Mouse (Mus musculus): ENCODE measurements around the gene Flt1. TPM values are rescaled to one million over a fixed set of nuclear protein-coding genes. Genes with fewer than 3 reads are reported as not detected.

Flt1 gene
- polyA plus RNA-seq, 1 experiment from 2014 or later, result 5.8 TPM

DNA sequence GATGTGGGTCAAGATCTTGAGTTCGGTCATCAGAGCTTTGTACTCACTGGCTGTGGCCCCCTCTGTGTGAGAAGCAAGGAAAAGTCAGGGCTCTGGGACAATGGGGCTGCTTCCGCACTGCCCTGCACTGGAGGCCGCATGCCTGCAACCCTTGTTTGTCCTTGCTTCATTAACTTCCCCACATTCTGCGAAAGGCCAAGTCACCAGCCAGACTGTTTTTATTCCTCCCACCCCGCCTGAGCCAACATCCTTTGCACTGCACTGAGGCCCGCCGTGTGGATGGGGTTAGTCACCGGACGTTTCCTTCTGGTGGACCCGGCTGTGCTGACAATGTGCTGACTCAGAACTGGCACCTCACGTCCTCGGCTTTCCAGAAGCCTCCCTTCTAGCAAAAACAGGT lies 136.0 kb downstream of the Flt1 start:
- H3K27ac ChIP-seq (ENCODE audit: low read depth, low read length), result no peak overlapping the region
- H3K27me3 ChIP-seq (replicated peaks; ENCODE audit: control insufficient read depth, insufficient read depth, low read length), result no peaks in the 10 kb centered on the region
- no peaks in the 10 kb centered on the region for H3K36me3 ChIP-seq (ENCODE audit: control insufficient read depth, insufficient read depth)
- H3K4me3 ChIP-seq (ENCODE audit: low read depth, low read length), result no peak overlapping the region
- H3K4me2 ChIP-seq (replicated peaks; ENCODE audit: low read depth), result no peak overlapping the region
- 39% methylated on average over 12 of the region's 12 CpGs for WGBS
- H3K4me1 ChIP-seq (replicated peaks; ENCODE audit: control insufficient read depth, insufficient read depth, low read length), result no peaks in the 10 kb centered on the region
- no peak for TF ChIP-seq CTCF (IDR thresholded peaks at IDR 0.05; ENCODE audit: low read depth)
- H3K9ac ChIP-seq (ENCODE audit: low read depth, low read length), result no peak overlapping the region
- no peaks in the 10 kb centered on the region for H3K9me3 ChIP-seq (ENCODE audit: control insufficient read depth)
- no peak for ATAC-seq

DNA sequence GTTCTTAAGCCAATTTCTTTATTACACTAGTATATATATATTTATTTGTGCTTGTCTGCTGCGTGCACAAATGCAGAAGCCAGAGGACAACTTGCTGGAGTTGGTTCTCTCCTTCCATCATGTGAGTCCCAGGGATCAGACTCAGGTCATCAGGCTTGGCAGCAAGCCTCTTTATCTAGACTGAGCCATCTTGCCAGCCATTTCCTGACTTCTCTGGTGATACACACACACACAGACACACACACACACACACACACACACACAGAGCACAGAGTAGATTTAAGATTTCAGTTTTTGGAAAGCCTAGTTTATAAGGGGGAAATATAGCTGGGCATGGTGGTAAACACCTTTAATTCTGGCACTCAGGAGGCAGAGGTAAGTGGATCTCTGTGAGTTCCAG lies 140.7 kb downstream of the Flt1 start:
- Histone ChIP-seq H3K27me3 (replicated peaks; ENCODE audit: control insufficient read depth, insufficient read depth, low read length) (no peaks in the 10 kb centered on the region), H3K36me3 (ENCODE audit: control insufficient read depth, insufficient read depth) (no peaks in the 10 kb centered on the region), H3K4me1 (replicated peaks; ENCODE audit: control insufficient read depth, insufficient read depth, low read length) (no peaks in the 10 kb centered on the region), H3K9me3 (ENCODE audit: control insufficient read depth) (no peaks in the 10 kb centered on the region), H3K9ac (ENCODE audit: low read depth, low read length) (no peak overlapping the region), H3K4me2 (replicated peaks; ENCODE audit: low read depth) (no peak overlapping the region), H3K4me3 (ENCODE audit: low read depth, low read length) (no peak overlapping the region), H3K27ac (ENCODE audit: low read depth, low read length) (no peak overlapping the region)
- ATAC-seq, result no peak
- TF ChIP-seq CTCF (IDR thresholded peaks at IDR 0.05; ENCODE audit: low read depth), result no peak
- WGBS, result 62% methylated on average over 1 of the region's 1 CpGs

DNA sequence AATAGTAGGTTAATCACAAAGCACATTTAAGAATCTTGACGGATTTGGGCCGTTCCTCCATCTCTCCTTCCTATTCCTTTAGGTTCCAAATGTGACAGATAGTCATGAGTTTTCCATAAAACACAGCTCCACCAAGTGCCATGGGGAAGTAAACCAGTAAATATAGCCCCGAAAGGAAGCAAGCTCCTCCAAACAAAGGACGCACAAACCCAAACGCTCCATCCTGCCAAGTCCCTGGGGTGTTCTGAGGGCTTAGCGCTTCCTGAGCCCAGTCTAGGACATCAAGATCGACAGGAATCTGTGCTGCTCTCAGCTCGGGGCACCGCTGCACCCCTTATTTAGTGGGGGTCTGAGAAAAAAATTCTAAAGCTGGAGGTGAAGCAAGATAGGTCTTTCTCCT lies 141.2 kb downstream of the Flt1 start:
- TF ChIP-seq CTCF (IDR thresholded peaks at IDR 0.05; ENCODE audit: low read depth), result no peak
- 69% methylated on average over 9 of the region's 9 CpGs for WGBS
- no peak for ATAC-seq

DNA sequence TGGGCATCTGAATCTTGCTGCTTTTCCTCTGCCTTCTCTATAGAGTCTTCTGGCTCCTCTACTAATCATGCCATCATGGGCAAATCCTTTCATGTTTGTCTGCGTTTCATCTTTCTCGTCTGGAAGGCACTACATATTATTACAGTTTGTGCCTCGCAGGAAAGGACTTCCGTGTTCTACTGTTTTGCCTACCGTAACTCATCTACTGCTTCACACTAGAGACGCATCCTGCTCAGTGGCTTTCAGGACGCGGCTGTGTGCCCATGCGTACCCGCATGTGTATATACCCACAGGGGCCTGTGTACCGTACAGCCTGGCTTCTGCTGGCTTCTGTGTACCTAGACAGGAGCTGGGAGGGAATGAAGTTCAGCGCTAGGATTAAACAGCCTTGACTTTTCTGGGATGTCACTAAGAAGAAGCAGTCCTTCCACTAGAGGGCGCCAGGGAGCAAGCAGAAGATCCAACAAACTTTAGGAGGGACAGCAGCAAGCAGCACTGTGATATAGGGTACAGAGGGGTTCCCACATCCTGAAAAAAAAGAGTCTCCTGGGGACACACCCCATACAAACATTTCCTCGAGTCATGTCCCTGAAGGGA lies 142.0 kb downstream of the Flt1 start:
- 42% methylated on average over 14 of the region's 14 CpGs for WGBS
- Histone ChIP-seq H3K4me3 (ENCODE audit: low read depth, low read length) (no peak overlapping the region), H3K9me3 (ENCODE audit: control insufficient read depth) (no peaks in the 10 kb centered on the region), H3K4me1 (replicated peaks; ENCODE audit: control insufficient read depth, insufficient read depth, low read length) (no peaks in the 10 kb centered on the region), H3K36me3 (ENCODE audit: control insufficient read depth, insufficient read depth) (no peaks in the 10 kb centered on the region), H3K4me2 (replicated peaks; ENCODE audit: low read depth) (peak overlapping the region; percentile 41; the same call in 1 of the 2 replicates), H3K27ac (ENCODE audit: low read depth, low read length) (no peak overlapping the region), H3K27me3 (replicated peaks; ENCODE audit: control insufficient read depth, insufficient read depth, low read length) (no peaks in the 10 kb centered on the region), H3K9ac (ENCODE audit: low read depth, low read length) (no peak overlapping the region)
- no peak for ATAC-seq
- TF ChIP-seq CTCF (IDR thresholded peaks at IDR 0.05; ENCODE audit: low read depth), result peak; percentile 95

More for the DNA sequence above, 141.2 kb downstream of the Flt1 start:
- H3K9me3 ChIP-seq (ENCODE audit: control insufficient read depth), result no peaks in the 10 kb centered on the region
- H3K4me3 ChIP-seq (ENCODE audit: low read depth, low read length), result no peak overlapping the region
- no peaks in the 10 kb centered on the region for H3K4me1 ChIP-seq (replicated peaks; ENCODE audit: control insufficient read depth, insufficient read depth, low read length)
- H3K4me2 ChIP-seq (replicated peaks; ENCODE audit: low read depth), result no peak overlapping the region
- no peak overlapping the region for H3K9ac ChIP-seq (ENCODE audit: low read depth, low read length)
- H3K27me3 ChIP-seq (replicated peaks; ENCODE audit: control insufficient read depth, insufficient read depth, low read length), result no peaks in the 10 kb centered on the region
- 0 out of 2 replicates have a peak overlapping the region, but pooled peaks have one; percentile 28 for H3K27ac ChIP-seq (ENCODE audit: low read depth, low read length)
- H3K36me3 ChIP-seq (ENCODE audit: control insufficient read depth, insufficient read depth), result no peaks in the 10 kb centered on the region

DNA sequence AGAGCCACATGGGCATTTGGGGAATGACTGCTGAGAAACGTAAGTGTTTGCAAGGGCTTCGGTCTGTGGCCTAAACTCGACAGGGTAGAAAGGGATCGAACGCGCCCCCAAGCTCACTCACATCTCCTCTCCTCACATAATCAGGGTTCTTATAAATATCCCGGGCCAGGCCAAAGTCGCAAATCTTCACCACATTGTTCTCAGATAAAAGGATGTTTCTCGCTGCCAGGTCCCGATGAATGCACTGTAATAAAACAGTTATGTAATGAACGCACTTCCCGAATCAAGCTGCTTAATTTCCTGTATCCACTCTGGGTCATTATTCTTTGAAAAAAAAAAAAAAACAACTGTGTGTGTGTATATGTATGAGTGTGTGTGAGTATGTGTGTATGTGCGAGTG lies 145.6 kb downstream of the Flt1 start:
- Histone ChIP-seq H3K9ac (ENCODE audit: low read depth, low read length) (no peak overlapping the region), H3K9me3 (ENCODE audit: control insufficient read depth) (no peaks in the 10 kb centered on the region), H3K27ac (ENCODE audit: low read depth, low read length) (no peak overlapping the region), H3K27me3 (replicated peaks; ENCODE audit: control insufficient read depth, insufficient read depth, low read length) (no peaks in the 10 kb centered on the region), H3K36me3 (ENCODE audit: control insufficient read depth, insufficient read depth) (no peaks in the 10 kb centered on the region), H3K4me3 (ENCODE audit: low read depth, low read length) (no peak overlapping the region), H3K4me2 (replicated peaks; ENCODE audit: low read depth) (no peak overlapping the region), H3K4me1 (replicated peaks; ENCODE audit: control insufficient read depth, insufficient read depth, low read length) (no peaks in the 10 kb centered on the region)
- 80% methylated on average over 13 of the region's 13 CpGs for WGBS
- no peak for TF ChIP-seq CTCF (IDR thresholded peaks at IDR 0.05; ENCODE audit: low read depth)
- no peak for ATAC-seq

DNA sequence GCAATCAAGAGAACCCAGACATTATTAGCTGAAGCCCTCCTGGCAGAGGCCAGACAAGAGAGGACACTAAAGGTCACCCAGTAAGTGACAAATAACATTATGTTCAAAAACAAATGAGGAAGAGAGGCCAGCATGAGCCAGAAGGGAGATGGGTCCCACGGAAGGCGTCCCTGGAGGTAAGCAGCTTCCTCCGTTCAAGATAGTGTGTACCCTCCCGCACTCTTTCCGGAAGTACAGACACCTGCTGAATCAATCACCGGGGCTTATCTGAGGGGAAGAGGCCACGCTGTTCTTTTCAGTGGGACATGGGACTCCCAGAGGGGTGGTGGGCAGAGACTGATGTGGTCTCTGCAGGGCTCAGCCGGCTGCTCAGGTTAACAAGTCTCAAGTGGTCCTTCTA lies 146.1 kb downstream of the Flt1 start:
- no peaks in the 10 kb centered on the region for H3K9me3 ChIP-seq (ENCODE audit: control insufficient read depth)
- no peak overlapping the region for H3K4me2 ChIP-seq (replicated peaks; ENCODE audit: low read depth)
- no peaks in the 10 kb centered on the region for H3K36me3 ChIP-seq (ENCODE audit: control insufficient read depth, insufficient read depth)
- H3K4me3 ChIP-seq (ENCODE audit: low read depth, low read length), result no peak overlapping the region
- H3K27ac ChIP-seq (ENCODE audit: low read depth, low read length), result no peak overlapping the region
- no peak overlapping the region for H3K9ac ChIP-seq (ENCODE audit: low read depth, low read length)
- 70% methylated on average over 8 of the region's 8 CpGs for WGBS
- ATAC-seq, result no peak
- TF ChIP-seq CTCF (IDR thresholded peaks at IDR 0.05; ENCODE audit: low read depth), result no peak
- H3K27me3 ChIP-seq (replicated peaks; ENCODE audit: control insufficient read depth, insufficient read depth, low read length), result no peaks in the 10 kb centered on the region
- no peaks in the 10 kb centered on the region for H3K4me1 ChIP-seq (replicated peaks; ENCODE audit: control insufficient read depth, insufficient read depth, low read length)

DNA sequence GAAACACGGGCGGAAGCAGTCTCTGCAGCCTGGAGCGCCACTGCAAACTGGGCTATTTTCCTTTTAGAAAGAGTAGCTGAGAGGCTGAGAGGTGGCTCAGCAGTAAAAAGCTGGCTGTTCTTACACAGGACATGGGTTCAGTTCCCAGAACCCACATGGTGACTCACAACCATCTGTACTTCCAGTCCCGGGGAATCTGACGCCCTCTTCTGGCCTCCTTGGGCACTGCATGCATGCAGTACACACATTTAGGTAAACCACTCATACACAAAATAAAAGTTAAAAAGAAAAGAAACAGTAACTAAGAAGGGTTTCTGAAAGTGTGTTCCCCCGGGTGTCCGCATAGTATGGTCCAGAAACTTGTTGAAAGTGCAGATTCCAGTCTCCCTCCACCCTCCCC lies 146.7 kb downstream of the Flt1 start:
- ATAC-seq, result no peak
- H3K27me3 ChIP-seq (replicated peaks; ENCODE audit: control insufficient read depth, insufficient read depth, low read length), result no peaks in the 10 kb centered on the region
- 91% methylated on average over 7 of the region's 7 CpGs for WGBS
- H3K36me3 ChIP-seq (ENCODE audit: control insufficient read depth, insufficient read depth), result no peaks in the 10 kb centered on the region
- peak; percentile 24 for TF ChIP-seq CTCF (IDR thresholded peaks at IDR 0.05; ENCODE audit: low read depth)
- H3K9me3 ChIP-seq (ENCODE audit: control insufficient read depth), result no peaks in the 10 kb centered on the region
- H3K4me3 ChIP-seq (ENCODE audit: low read depth, low read length), result no peak overlapping the region
- no peak overlapping the region for H3K4me2 ChIP-seq (replicated peaks; ENCODE audit: low read depth)
- H3K4me1 ChIP-seq (replicated peaks; ENCODE audit: control insufficient read depth, insufficient read depth, low read length), result no peaks in the 10 kb centered on the region
- no peak overlapping the region for H3K9ac ChIP-seq (ENCODE audit: low read depth, low read length)
- H3K27ac ChIP-seq (ENCODE audit: low read depth, low read length), result no peak overlapping the region
